Mouse (Mus musculus): ENCODE results near the gene Myo15. TPM values are rescaled to one million over a fixed set of nuclear protein-coding genes. Genes with fewer than 3 reads are reported as not detected.
A peak's percentile ranks its signal among the peaks of the same experiment; 100 is the strongest.
"Not testable (repeated sequence)": the region's sequence is repeated elsewhere in the genome, so short reads cannot be mapped to it uniquely, and the experiment has no call there.

The Myo15 gene
- polyA plus RNA-seq (2012; rRNA removed): 0.15 and 0.20 TPM in 2 replicates

- no peak for DNase-seq (ENCODE audit: extremely low spot score in 1 of 2, low spot score in 1 of 2)
Measured at GRCm38 (mm10) chr11:60469039-60469438, at the start of gene Myo15. Myo15 (plus strand) TSS chr11:60469339.

DNA sequence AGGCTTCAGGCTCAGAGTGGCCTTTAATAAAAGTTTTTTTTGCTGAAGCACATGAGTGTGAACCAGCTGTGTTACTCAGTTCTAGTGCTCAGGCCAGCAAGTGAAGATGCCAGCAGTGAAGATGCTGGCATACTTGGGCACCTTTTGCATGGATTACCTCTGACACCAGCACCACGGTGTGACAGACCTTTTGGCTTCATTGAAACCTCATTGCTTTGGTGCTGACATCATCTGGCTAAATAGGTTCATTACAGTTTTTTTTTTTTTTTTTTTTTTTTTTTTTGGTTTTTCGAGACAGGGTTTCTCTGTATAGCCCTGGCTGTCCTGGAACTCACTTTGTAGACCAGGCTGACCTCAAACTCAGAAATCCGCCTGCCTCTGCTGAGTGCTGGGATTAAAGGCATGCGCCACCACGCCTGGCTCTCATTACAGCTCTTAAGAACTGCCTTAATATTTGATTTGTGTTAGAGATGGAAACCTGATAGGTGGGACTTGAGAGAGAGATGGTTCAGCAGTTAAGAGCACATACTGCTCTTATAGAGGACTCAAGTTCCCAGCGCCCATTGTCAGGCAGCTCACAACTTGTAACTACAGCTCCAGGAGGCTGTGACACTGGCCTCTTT, 47.0 kb upstream of the Myo15 start:
- DNase-seq (ENCODE audit: extremely low spot score in 1 of 2, low spot score in 1 of 2): no peak

GRCm38 (mm10) chr11:60423006-60423405, 46.1 kb upstream of the Myo15 start:
- DNase-seq (ENCODE audit: extremely low spot score in 1 of 2, low spot score in 1 of 2): no peak

DNA sequence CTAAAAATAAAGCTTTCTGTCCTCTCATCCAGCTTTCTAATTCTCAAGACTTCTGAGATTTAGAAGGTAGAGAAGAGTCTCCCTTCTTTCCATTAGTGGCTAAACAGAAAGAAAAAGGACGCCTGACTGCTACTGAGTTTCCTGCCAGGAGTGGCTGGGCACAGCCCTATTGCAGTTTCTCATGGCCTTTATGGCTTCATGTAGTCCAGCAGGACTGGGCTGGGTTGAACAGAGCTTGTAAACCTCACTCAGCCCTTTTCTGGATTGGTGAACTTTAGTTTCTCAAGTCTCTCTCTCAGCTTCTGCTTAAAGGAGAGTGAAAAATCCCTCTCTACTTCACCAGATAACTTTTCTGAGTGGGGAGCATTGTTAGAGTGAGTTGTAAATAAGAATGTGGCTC, 42.7 kb upstream of the Myo15 start:
- no peak for DNase-seq (ENCODE audit: extremely low spot score in 1 of 2, low spot score in 1 of 2)

DNA sequence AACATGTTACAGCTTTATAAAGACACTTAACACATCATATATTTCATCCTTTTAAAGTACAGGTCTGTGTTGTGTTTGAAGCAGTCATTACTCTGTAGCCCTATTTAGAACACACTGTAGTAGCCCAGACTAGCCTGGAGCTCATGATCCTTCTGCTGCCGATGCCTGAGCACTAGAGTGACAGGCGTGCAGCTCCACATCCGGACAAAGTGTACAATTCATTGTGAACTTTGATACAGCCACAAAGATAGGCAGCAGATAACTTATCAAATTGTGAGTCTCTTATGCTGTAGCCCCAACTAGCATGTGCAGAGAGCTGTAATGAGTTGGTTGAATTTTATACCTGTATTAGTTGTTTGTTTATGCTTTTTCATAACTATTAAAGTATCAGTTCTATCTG, 41.5 kb upstream of the Myo15 start:
- no peak for DNase-seq (ENCODE audit: extremely low spot score in 1 of 2, low spot score in 1 of 2)

GRCm38 (mm10) chr11:60433501-60433900, 35.6 kb upstream of the Myo15 start:
- DNase-seq (ENCODE audit: extremely low spot score in 1 of 2, low spot score in 1 of 2): no peak

- DNase-seq (ENCODE audit: extremely low spot score in 1 of 2, low spot score in 1 of 2): no peak
Measured at GRCm38 (mm10) chr11:60435133-60435532, 34.0 kb upstream of the Myo15 start.

GRCm38 (mm10) chr11:60436618-60437017, 32.5 kb upstream of the Myo15 start:
- no peak for DNase-seq (ENCODE audit: extremely low spot score in 1 of 2, low spot score in 1 of 2)

GRCm38 (mm10) chr11:60439621-60440020, 29.5 kb upstream of the Myo15 start:
- not testable (repeated sequence) for DNase-seq (ENCODE audit: extremely low spot score in 1 of 2, low spot score in 1 of 2)

GRCm38 (mm10) chr11:60440176-60440575, 29.0 kb upstream of the Myo15 start:
- DNase-seq (ENCODE audit: extremely low spot score in 1 of 2, low spot score in 1 of 2): no peak

DNA sequence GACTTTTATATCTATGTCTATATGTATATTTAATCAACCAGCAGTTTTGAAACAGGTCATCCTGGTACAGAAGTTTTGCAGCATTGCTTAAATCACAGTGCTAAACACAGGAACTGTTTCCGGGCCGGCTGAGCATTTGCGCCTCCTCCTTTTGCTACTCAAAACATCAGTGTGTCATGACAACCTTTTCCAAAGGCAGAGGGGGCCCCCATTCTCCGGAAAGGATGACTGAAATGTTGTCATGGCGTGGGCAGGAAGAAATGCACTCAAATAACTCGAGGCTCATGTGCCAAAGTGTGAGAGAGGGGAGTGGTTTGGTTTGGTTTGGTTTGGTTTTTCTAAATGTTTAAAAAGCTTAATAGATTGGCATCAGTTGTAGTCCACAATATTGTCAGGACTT, 26.2 kb upstream of the Myo15 start:
- peak in 1 of 2 experiments; percentile 52 for DNase-seq (ENCODE audit: extremely low spot score in 1 of 2, low spot score in 1 of 2)

- no peak for DNase-seq (ENCODE audit: extremely low spot score in 1 of 2, low spot score in 1 of 2)
Measured at GRCm38 (mm10) chr11:60444007-60444406, 25.1 kb upstream of the Myo15 start.

DNA sequence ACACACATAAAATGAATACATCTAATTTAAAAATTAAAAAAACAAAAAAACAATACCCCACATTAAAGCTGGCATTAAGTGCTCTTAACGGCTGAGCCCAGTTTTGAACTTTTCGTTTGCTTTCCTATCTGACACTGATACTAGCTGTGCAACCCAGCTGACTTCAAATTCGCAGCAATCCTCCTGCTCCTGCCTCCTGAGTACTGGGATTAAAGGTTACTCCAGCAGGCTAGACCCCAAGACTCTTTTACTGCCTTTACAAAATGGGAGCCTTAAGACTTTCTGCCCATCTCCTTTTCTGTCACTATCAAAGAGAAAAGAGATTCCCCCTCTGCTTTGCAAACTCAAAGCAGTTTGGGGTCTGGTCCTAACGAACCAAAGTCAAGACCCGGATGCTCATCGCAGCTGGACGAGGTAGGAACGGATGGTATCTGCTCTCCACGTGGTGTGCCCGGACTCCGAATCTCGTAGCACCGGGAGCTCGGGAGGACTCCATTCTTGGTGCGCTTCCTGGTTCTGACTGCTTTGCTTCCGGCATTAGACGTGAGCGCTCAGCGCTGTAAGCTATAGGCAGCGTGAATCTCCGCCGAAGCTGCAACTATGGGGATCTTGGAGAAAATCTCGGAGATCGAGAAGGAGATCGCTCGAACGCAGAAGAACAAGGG, 14.9 kb upstream of the Myo15 start, which contains the start of gene Drg2:
Drg2 (plus strand) TSS at position 512 of the 665 bp plus-strand sequence.
- peak; percentile 77 to 95 for DNase-seq (ENCODE audit: extremely low spot score in 1 of 2, low spot score in 1 of 2)

GRCm38 (mm10) chr11:60454745-60455087, 14.4 kb upstream of the Myo15 start:
- DNase-seq (ENCODE audit: extremely low spot score in 1 of 2, low spot score in 1 of 2): no peak

DNA sequence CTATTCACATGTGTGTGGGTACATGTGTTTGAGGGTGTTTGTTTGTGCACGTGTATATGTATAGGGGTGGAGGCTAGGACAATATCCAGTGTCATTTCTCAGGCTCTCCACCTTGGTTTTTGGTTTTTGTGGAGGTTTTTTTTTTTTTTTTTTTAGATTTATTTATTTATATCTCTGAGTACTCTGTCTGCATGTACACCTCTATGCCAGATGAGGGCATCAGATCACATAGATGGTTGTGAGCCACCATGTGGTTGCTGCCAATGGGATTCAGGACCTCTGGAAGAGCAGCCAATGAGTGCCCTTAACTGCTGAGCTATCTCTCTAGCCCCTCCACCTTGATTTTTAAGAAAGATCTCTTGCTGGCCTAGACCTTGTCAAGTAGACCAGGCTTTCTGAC, 11.2 kb upstream of the Myo15 start:
- peak in 1 of 2 experiments; percentile 18 for DNase-seq (ENCODE audit: extremely low spot score in 1 of 2, low spot score in 1 of 2)

DNA sequence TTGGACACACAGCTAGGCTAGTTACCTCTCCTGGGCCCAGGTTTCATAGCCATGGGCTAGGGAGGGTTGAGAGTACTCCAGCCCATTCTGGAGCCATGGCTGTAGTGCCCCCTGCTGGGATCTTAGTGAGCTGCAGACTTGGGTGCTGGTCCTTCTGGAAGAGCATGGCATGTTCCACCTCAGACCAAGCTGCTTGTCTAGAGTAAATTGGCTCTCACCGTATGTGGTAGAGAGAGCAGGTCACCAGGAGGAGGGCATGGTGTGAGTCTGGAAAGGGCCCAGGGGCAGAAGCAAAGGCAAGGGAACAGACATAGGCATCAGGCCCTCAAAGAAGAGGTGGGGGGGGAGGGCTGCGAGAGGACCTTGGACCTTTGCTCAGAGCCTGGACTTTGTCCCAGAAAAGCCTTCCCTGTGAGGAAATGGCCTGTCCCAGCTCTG, 3.2 kb upstream of the Myo15 start:
- DNase-seq (ENCODE audit: extremely low spot score in 1 of 2, low spot score in 1 of 2): peak in 1 of 2 experiments; percentile 37

- no peak for DNase-seq (ENCODE audit: extremely low spot score in 1 of 2, low spot score in 1 of 2)
Measured at GRCm38 (mm10) chr11:60470743-60471142, 1.6 kb downstream of the Myo15 start.

- DNase-seq (ENCODE audit: extremely low spot score in 1 of 2, low spot score in 1 of 2): no peak
Measured at GRCm38 (mm10) chr11:60474534-60474933, 5.4 kb downstream of the Myo15 start.

DNA sequence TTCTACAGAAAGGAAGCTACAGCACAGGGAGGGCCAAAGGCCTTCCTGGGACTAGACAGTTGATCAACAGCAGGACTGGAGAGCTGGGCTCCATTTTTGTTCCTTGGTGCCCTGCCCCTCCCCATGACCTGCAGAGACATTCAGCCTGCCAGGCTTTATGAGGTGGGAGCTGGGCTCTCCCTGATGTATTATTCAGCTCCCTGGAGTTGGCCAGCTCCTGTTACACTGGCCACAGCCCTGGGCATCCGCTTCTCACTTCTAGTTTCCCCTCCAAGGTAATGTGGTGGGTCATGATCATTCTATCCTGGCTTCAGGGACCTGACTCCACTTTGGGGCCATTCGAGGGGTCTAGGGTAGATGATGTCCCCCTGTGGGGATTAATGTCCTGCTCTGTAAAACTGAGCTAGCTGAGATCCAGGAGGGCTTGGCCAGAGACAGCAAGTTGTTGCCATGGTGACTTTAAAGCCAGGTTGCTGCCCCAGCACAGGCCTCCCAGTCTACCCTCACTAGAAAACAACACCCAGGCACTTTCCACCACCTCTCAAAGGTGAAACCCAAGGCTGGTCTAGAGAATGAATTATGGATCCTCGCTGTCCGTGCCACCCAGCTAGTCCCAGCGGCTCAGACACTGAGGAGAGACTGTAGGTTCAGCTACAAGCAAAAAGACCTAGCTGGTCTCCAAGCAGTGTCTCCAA, 6.7 kb downstream of the Myo15 start:
- no peak for DNase-seq (ENCODE audit: extremely low spot score in 1 of 2, low spot score in 1 of 2)

DNA sequence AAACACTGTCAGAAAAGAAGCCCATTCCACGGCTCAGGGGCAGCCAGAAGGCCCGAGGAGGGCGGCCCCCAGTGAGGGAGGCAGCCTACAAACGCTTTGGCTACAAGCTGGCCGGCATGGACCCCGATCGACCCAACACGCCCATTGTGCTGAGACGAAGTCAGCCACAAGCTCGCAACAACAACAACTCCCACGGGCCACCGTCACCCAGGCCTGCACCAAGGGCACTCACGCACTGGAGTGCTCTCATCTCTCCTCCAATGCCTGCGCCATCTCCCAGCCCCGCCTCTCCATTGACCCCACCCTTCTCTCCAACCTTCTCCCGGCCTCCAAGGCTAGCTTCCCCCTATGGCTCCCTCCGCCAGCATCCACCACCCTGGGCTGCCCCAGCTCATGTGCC, 9.0 kb downstream of the Myo15 start:
- no peak for DNase-seq (ENCODE audit: extremely low spot score in 1 of 2, low spot score in 1 of 2)

GRCm38 (mm10) chr11:60486267-60486666, 17.1 kb downstream of the Myo15 start:
- no peak for DNase-seq (ENCODE audit: extremely low spot score in 1 of 2, low spot score in 1 of 2)

GRCm38 (mm10) chr11:60492726-60493125, 23.6 kb downstream of the Myo15 start:
- DNase-seq (ENCODE audit: extremely low spot score in 1 of 2, low spot score in 1 of 2): no peak

All from frontal cortex, adult 2 months (tissue).